Mouse (Mus musculus): Measurements from ENCODE around the gene Acr. TPM values are rescaled to one million over a fixed set of nuclear protein-coding genes. Genes with fewer than 3 reads are reported as not detected.

Acr gene
- total RNA-seq (2021): under 1 TPM; 0.25 to 0.68 TPM

- DNase-seq: no peak
- intact Hi-C loops (cut with DNase I): no loop called here
These were observed at the start of gene Acr for GRCm38 (mm10) chr15:89568114-89568513. Gene Acr (plus strand): TSS chr15:89568326.

- DNase-seq: no peak
- intact Hi-C loops (cut with DNase I): no loop called here
These were observed 46.2 kb upstream of the Acr start for GRCm38 (mm10) chr15:89521951-89522350.

GRCm38 (mm10) chr15:89522566-89523282 lies 45.4 kb upstream of the Acr start:
- intact Hi-C loops (cut with DNase I): no loop called here
- DNase-seq: no peak

GRCm38 (mm10) chr15:89523283-89523832 lies 44.8 kb upstream of the Acr start:
- DNase-seq: no peak
- intact Hi-C loops (cut with DNase I): no loop called here

GRCm38 (mm10) chr15:89524001-89524571 lies 44.0 kb upstream of the Acr start:
- intact Hi-C loops (cut with DNase I): no loop called here
- no peak for DNase-seq

GRCm38 (mm10) chr15:89524611-89525415 lies 43.3 kb upstream of the Acr start:
- intact Hi-C loops (cut with DNase I): no loop called here
- DNase-seq: no peak

- no peak for DNase-seq
- intact Hi-C loops (cut with DNase I): no loop called here
These were observed 42.7 kb upstream of the Acr start for GRCm38 (mm10) chr15:89525464-89525863.

GRCm38 (mm10) chr15:89525896-89526295 lies 42.2 kb upstream of the Acr start:
- DNase-seq: no peak
- intact Hi-C loops (cut with DNase I): no loop called here

- no peak for DNase-seq
- intact Hi-C loops (cut with DNase I): no loop called here
These were observed 41.3 kb upstream of the Acr start for GRCm38 (mm10) chr15:89526776-89527325.

GRCm38 (mm10) chr15:89527466-89527865 lies 40.7 kb upstream of the Acr start:
- DNase-seq: no peak
- intact Hi-C loops (cut with DNase I): no loop called here

GRCm38 (mm10) chr15:89528201-89528850 lies 39.8 kb upstream of the Acr start:
- intact Hi-C loops (cut with DNase I): loop anchor here (2.0 kb wide), 1 partner anchor 30 kb away; the partner anchor contains the start of gene Shank3
- no peak for DNase-seq

GRCm38 (mm10) chr15:89528923-89529322 lies 39.2 kb upstream of the Acr start:
- intact Hi-C loops (cut with DNase I): loop anchor here (2.0 kb wide), 1 partner anchor 30 kb away; the partner anchor contains the start of gene Shank3
- DNase-seq: no peak

GRCm38 (mm10) chr15:89530336-89530735 lies 37.8 kb upstream of the Acr start:
- DNase-seq: peak; percentile 65 to 79
- intact Hi-C loops (cut with DNase I): loop anchor here (2.0 kb wide), 1 partner anchor 68 kb away; no protein-coding TSS in a partner anchor

GRCm38 (mm10) chr15:89531399-89531798 lies 36.7 kb upstream of the Acr start:
- no peak for DNase-seq
- intact Hi-C loops (cut with DNase I): loop anchor here (2.0 kb wide), 1 partner anchor 69 kb away; no protein-coding TSS in a partner anchor

GRCm38 (mm10) chr15:89532026-89532923 lies 35.9 kb upstream of the Acr start:
- intact Hi-C loops (cut with DNase I): no loop called here
- no peak for DNase-seq

GRCm38 (mm10) chr15:89532924-89533842 lies 34.9 kb upstream of the Acr start:
- intact Hi-C loops (cut with DNase I): no loop called here
- no peak for DNase-seq

GRCm38 (mm10) chr15:89533843-89534207 lies 34.3 kb upstream of the Acr start:
- no peak for DNase-seq
- intact Hi-C loops (cut with DNase I): no loop called here

GRCm38 (mm10) chr15:89544171-89544570 lies 24.0 kb upstream of the Acr start:
- intact Hi-C loops (cut with DNase I): no loop called here
- no peak for DNase-seq

Data from heart, postnatal 36 days (tissue).